Comparison of ENCODE assay signal across 9 mouse cellular contexts in genomic region chr9:95688064-95688463, GRCm38 (mm10). TPM values are rescaled to one million over a fixed set of nuclear protein-coding genes. Genes with fewer than 3 reads are reported as not detected.
DNase-seq lines count a peak whose midpoint lies in the region; ATAC-seq and TF ChIP-seq lines count a peak whose summit lies in the region.
"Had no signal": no experiment of that assay in that cellular context is flagged by ENCODE, and none has a peak within 500 bp of the region (broad histone marks: within the 10 kb centered on the region; RNA-seq: fewer than 3 reads in every experiment).

No protein-coding gene starts in this region.

- no peak overlapping the region for H3K4me2 ChIP-seq in kidney, postnatal 0 days (ENCODE audit: low read length)
- no peak overlapping the region for H3K4me2 ChIP-seq in kidney, embryonic 15.5 days
- H3K4me2 ChIP-seq in CH12.LX (ENCODE audit: insufficient read depth, low read depth, poor library complexity, severe bottlenecking) = no peak overlapping the region
- H3K4me2 ChIP-seq: embryonic facial prominence, embryonic 15.5 days; limb, embryonic 12.5 days had no signal

- TF ChIP-seq EP300 in CH12.LX (IDR thresholded peaks at IDR 0.05; ENCODE audit: low read length) = no peak

- H3K9ac ChIP-seq in kidney, postnatal 0 days (ENCODE audit: low read depth, low read length) = no peak overlapping the region
- H3K9ac ChIP-seq in kidney, embryonic 15.5 days = no peak overlapping the region
- no peak overlapping the region for H3K9ac ChIP-seq in CH12.LX (ENCODE audit: insufficient read depth, low read depth)
- H3K9ac ChIP-seq: embryonic facial prominence, embryonic 15.5 days; limb, embryonic 12.5 days had no signal

- 60% methylated on average over 3 of the region's 3 CpGs for WGBS in kidney, postnatal 0 days
- WGBS in kidney, embryonic 15.5 days = 63% methylated on average over 3 of the region's 3 CpGs

- H3K4me1 ChIP-seq in kidney, postnatal 0 days (replicated peaks; ENCODE audit: insufficient read depth, low read length) = no peaks in the 10 kb centered on the region
- peaks cover 8% of the 10 kb centered on the region for H3K4me1 ChIP-seq in kidney, embryonic 15.5 days
- no peaks in the 10 kb centered on the region for H3K4me1 ChIP-seq in CH12.LX (ENCODE audit: control insufficient read depth in 1 of 2, insufficient read depth in 2 of 2)

- TF ChIP-seq POLR2A in CH12.LX (IDR thresholded peaks at IDR 0.05; ENCODE audit: low read depth, low read length) = no peak

- no peaks in the 10 kb centered on the region for H3K27me3 ChIP-seq in kidney, postnatal 0 days (ENCODE audit: insufficient read depth, low read length)
- H3K27me3 ChIP-seq in kidney, embryonic 15.5 days = no peaks in the 10 kb centered on the region
- H3K27me3 ChIP-seq in CH12.LX (replicated peaks) = no peaks in the 10 kb centered on the region
- H3K27me3 ChIP-seq: embryonic facial prominence, embryonic 15.5 days; limb, embryonic 12.5 days had no signal

- no peaks in the 10 kb centered on the region for H3K36me3 ChIP-seq in kidney, postnatal 0 days (ENCODE audit: insufficient read depth, low read length)
- no peaks in the 10 kb centered on the region for H3K36me3 ChIP-seq in kidney, embryonic 15.5 days
- H3K36me3 ChIP-seq in CH12.LX (replicated peaks in 1 of 2; ENCODE audit: control insufficient read depth in 1 of 2, insufficient read depth in 1 of 2, low read length in 1 of 2) = no peaks in the 10 kb centered on the region
- H3K36me3 ChIP-seq: embryonic facial prominence, embryonic 15.5 days had no signal

- peak; percentile 14 for DNase-seq in kidney, postnatal 0 days (ENCODE audit: low spot score)
- DNase-seq in CH12.LX (ENCODE audit: extremely low read depth) = peak; percentile 20
- peak; percentile 25 for DNase-seq in ZHBTc4 (ENCODE audit: low read depth, low spot score)
- no peak for DNase-seq in right cerebral cortex, adult 2 months (ENCODE audit: low spot score in 2 of 2)

- ATAC-seq in kidney, postnatal 0 days (replicated peaks; ENCODE audit: low FRiP score, low read depth) = no peak
- no peak for ATAC-seq in kidney, embryonic 15.5 days (replicated peaks; ENCODE audit: low FRiP score)
- ATAC-seq in erythroid progenitor cell, adult 5-6 weeks (replicated peaks; ENCODE audit: low FRiP score, poor library complexity, severe bottlenecking) = peak; percentile 72; the same call in 1 of the 2 replicates
- peak; percentile 87 for ATAC-seq in megakaryocyte-erythroid progenitor cell, adult 5-6 weeks (replicated peaks; ENCODE audit: low FRiP score, low TSS enrichment, poor library complexity, severe bottlenecking)

- H3K4me3 ChIP-seq in kidney, postnatal 0 days (replicated peaks; ENCODE audit: low read depth, low read length) = no peak overlapping the region
- H3K4me3 ChIP-seq in kidney, embryonic 15.5 days (replicated peaks) = no peak overlapping the region
- no peak overlapping the region for H3K4me3 ChIP-seq in CH12.LX (replicated peaks in 1 of 3; ENCODE audit: low read depth in 2 of 3, low read length in 2 of 3, poor library complexity in 1 of 3)
- H3K4me3 ChIP-seq: embryonic facial prominence, embryonic 15.5 days; limb, embryonic 12.5 days had no signal

- TF ChIP-seq RAD21 in CH12.LX (IDR thresholded peaks at IDR 0.05; ENCODE audit: low read depth, low read length) = peak; percentile 35

- peak; percentile 58; the same call in 1 of the 2 replicates for TF ChIP-seq CTCF in kidney, postnatal 0 days (IDR thresholded peaks at IDR 0.05; ENCODE audit: low read depth)
- TF ChIP-seq CTCF in CH12.LX (conservative IDR thresholded peaks at IDR 0.05 in 1 of 2, IDR thresholded peaks at IDR 0.05 in 1 of 2; ENCODE audit: low read depth in 2 of 2, low read length in 2 of 2) = peak; percentile 29 to 68; a peak in 3 of 4 replicates

- no peaks in the 10 kb centered on the region for H3K79me2 ChIP-seq in CH12.LX (replicated peaks; ENCODE audit: control insufficient read depth, extremely low read depth, insufficient read depth, poor library complexity, severe bottlenecking)

- H3K9me3 ChIP-seq in kidney, postnatal 0 days (replicated peaks; ENCODE audit: low read length) = no peaks in the 10 kb centered on the region
- H3K9me3 ChIP-seq in kidney, embryonic 15.5 days (replicated peaks) = no peaks in the 10 kb centered on the region
- H3K9me3 ChIP-seq in CH12.LX (replicated peaks; ENCODE audit: low read length) = no peaks in the 10 kb centered on the region
- H3K9me3 ChIP-seq: embryonic facial prominence, embryonic 15.5 days had no signal

- H3K27ac ChIP-seq in kidney, postnatal 0 days = no peak overlapping the region
- no peak overlapping the region for H3K27ac ChIP-seq in kidney, embryonic 15.5 days
- no peak overlapping the region for H3K27ac ChIP-seq in CH12.LX (ENCODE audit: insufficient read depth, low read depth)
- H3K27ac ChIP-seq: embryonic facial prominence, embryonic 15.5 days; limb, embryonic 12.5 days had no signal

- dilution Hi-C loops in CH12.LX (cut with MboI; ENCODE audit: extremely low pct_ligation_motif_present, extremely low pct_unique_long_range_greater_than_20kb, low sequenced_read_pairs) = no loop called here

- in situ Hi-C loops in CH12.LX (cut with MboI; ENCODE audit: low pct_ligation_motif_present, low pct_unique_long_range_greater_than_20kb, low sequenced_read_pairs) = loop anchor here (10.0 to 25.0 kb wide), 2 partner anchors 149 to 153 kb away; partner anchors contain the start of gene Pls1

TF ChIP-seq in CH12.LX, 34 proteins besides CTCF, POLR2A, EP300 and RAD21:
- TF ChIP-seq SMC3 (IDR thresholded peaks at IDR 0.05; ENCODE audit: low read depth, low read length) (peak; percentile 76), ZKSCAN1 (IDR thresholded peaks at IDR 0.05; ENCODE audit: borderline replicate concordance, low read depth, low read length) (no peak), KAT2A (IDR thresholded peaks at IDR 0.05; ENCODE audit: insufficient replicate concordance, low read length) (no peak), MEF2A (IDR thresholded peaks at IDR 0.05; ENCODE audit: borderline replicate concordance, low read depth, low read length) (no peak), ZC3H11A (IDR thresholded peaks at IDR 0.05; ENCODE audit: low read depth, low read length) (no peak)

RNA-seq across cellular contexts. Expression of gene Pcolce2, which starts 50.7 kb away (rescaled TPM):
- 0.88 and 1.5 TPM in 2 replicates for polyA plus RNA-seq in kidney, postnatal 0 days (2015; fragmentation: Nextera tagmentation; extraction: Ambion mirVana)
- polyA plus RNA-seq in kidney, embryonic 15.5 days (2015; fragmentation: Nextera tagmentation; extraction: Ambion mirVana) = 1.2 and 3.1 TPM in 2 replicates
- total RNA-seq in CH12.LX (2012; rRNA removed) (0.04 TPM in 1 of 2 replicates, not detected in the other), CH12.LX (2014; rRNA removed) (not detected in 2 replicates)
- 0.11 TPM in 1 of 2 replicates, not detected in the other for polyA plus RNA-seq in CH12.LX (2012; ENCODE audit: insufficient read length, low read depth)
- not detected in 2 replicates for total RNA-seq in erythroid progenitor cell, adult 5-6 weeks (2015; ENCODE audit: low replicate concordance)
- total RNA-seq in erythroid progenitor cell, adult 5-6 weeks (2017; ENCODE audit: low replicate concordance) = not detected in 2 replicates
- total RNA-seq in megakaryocyte-erythroid progenitor cell, adult 5-6 weeks (2014; fragmentation: Nextera tagmentation) = not detected in 2 replicates
- not detected in 2 replicates for total RNA-seq in megakaryocyte-erythroid progenitor cell, adult 5-6 weeks (2017)

Comparison
In these comparisons a context has a peak if more than half of its experiments do, and no peak if none do; other contexts are left out.
1. ATAC-seq: peak in erythroid progenitor cell, adult 5-6 weeks (single experiment) and megakaryocyte-erythroid progenitor cell, adult 5-6 weeks (single experiment); none in kidney, postnatal 0 days (single experiment) and kidney, embryonic 15.5 days (single experiment).
2. DNase-seq: peak in kidney, postnatal 0 days (single experiment), CH12.LX (single experiment) and ZHBTc4 (single experiment); none in right cerebral cortex, adult 2 months (0 of 2).